Mouse (Mus musculus) embryonic facial prominence, embryonic 14.5 days (tissue): ENCODE measurements at regions not wholly inside any gene's neighbourhood (a gene's known extent, or its start where the extent isn't known, plus 50 kb on each side); places are given as distances from the start of the nearest gene placed in this dataset.
"Not testable (repeated sequence)": the region's sequence is repeated elsewhere in the genome, so short reads cannot be mapped to it uniquely, and the experiment has no call there.

ENCODE experiments used
- ATAC-seq: fragments of 200-750 bp; cut with Nextera tagmentation; 2 replicates; pipeline ENCODE4 v1.8.0; 2017; ENCODE audit warnings: low read depth, moderate number of reproducible peaks, moderate TSS enrichment
- DNase-seq: peaks from one replicate; pipeline ENCODE4 v3.0.0-alpha.2; 2015; ENCODE audit warnings: low spot score
- H3K27ac ChIP-seq: fragments of 300-500 bp; sonication (generic); replicated peaks from 2 replicates; pipeline ENCODE4 v1.5.1; 2014; ENCODE audit warnings: low read depth, mild to moderate bottlenecking, low read length, moderate library complexity
- H3K27me3 ChIP-seq: fragments of 300-500 bp; sonication (generic); replicated peaks from 2 replicates; pipeline ENCODE4 v1.6.1; 2014; ENCODE audit warnings: low read length; ENCODE audit not compliant: control insufficient read depth, insufficient read depth
- H3K36me3 ChIP-seq: fragments of 300-500 bp; sonication (generic); 2 replicates; pipeline ENCODE4 v1.6.1; 2014; ENCODE audit warnings: low read length, mixed read lengths; ENCODE audit not compliant: control insufficient read depth, insufficient read depth
- H3K4me1 ChIP-seq: fragments of 300-500 bp; sonication (generic); 2 replicates; pipeline ENCODE4 v1.6.1; 2014; ENCODE audit warnings: antibody characterized with exemption, low read length; ENCODE audit not compliant: control insufficient read depth, insufficient read depth
- H3K4me2 ChIP-seq: fragments of 300-500 bp; sonication (generic); 2 replicates; pipeline ENCODE4 v1.6.1; 2014; ENCODE audit warnings: low read depth, mild to moderate bottlenecking, low read length, moderate library complexity, mixed read lengths
- H3K4me3 ChIP-seq: fragments of 300-500 bp; sonication (generic); 2 replicates; pipeline ENCODE4 v1.5.1; 2014; ENCODE audit warnings: low read depth, mild to moderate bottlenecking, low read length
- H3K9ac ChIP-seq: fragments of 300-500 bp; sonication (generic); 2 replicates; pipeline ENCODE4 v1.6.1; 2014; ENCODE audit warnings: low read depth, mild to moderate bottlenecking, low read length, moderate library complexity, mixed read lengths
- H3K9me3 ChIP-seq: fragments of 300-500 bp; sonication (generic); 2 replicates; pipeline ENCODE4 v1.6.1; 2016; ENCODE audit warnings: low read length; ENCODE audit not compliant: control insufficient read depth
- WGBS: fragments of 180-500 bp; shearing (Covaris S2); extraction: QIAGEN DNeasy Blood & Tissue Kit; methylation state at CpG from one replicate; pipeline ENCODE4 v1.1.7; 2014; 5-methylcytosine and 5-hydroxymethylcytosine counted together

DNA sequence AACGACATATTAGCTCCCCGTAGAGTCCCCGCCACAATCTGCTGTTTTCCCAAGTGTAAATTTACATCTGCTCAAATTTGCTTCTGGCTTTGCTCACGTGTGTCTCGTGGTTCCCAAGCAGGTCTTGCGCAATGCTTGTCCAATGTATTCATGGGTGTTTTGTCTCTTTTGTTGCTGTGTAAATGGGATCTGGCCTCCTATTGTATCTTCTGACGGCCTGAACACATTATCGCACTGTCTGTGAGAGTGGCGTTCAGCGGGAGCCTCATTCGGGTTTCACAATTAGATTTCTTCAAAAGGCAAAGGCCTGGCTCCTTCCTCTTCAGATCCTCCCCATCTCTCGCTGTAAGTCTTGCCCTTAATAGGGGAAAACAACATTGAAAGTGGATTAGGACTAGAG is 274.5 kb downstream of the Fam19a5 start:
- Histone ChIP-seq H3K27me3 (no peaks in the 10 kb centered on the region), H3K4me3 (no peak overlapping the region), H3K4me1 (no peaks in the 10 kb centered on the region), H3K9me3 (no peaks in the 10 kb centered on the region), H3K4me2 (no peak overlapping the region), H3K36me3 (no peaks in the 10 kb centered on the region), H3K27ac (no peak overlapping the region), H3K9ac (no peak overlapping the region)
- WGBS = 83% methylated on average over 12 of the region's 12 CpGs
- DNase-seq = peak; percentile 7
- peak; percentile 44; the same call in 1 of the 2 replicates for ATAC-seq

GRCm38 (mm10) chr15:87842097-87842496 is 298.0 kb downstream of the Fam19a5 start:
- DNase-seq = no peak
- 43% methylated on average over 3 of the region's 3 CpGs for WGBS
- ATAC-seq = no peak
- H3K9me3 ChIP-seq = no peaks in the 10 kb centered on the region
- H3K27ac ChIP-seq = no peak overlapping the region
- no peaks in the 10 kb centered on the region for H3K4me1 ChIP-seq
- no peak overlapping the region for H3K9ac ChIP-seq
- no peaks in the 10 kb centered on the region for H3K27me3 ChIP-seq
- no peak overlapping the region for H3K4me3 ChIP-seq
- no peaks in the 10 kb centered on the region for H3K36me3 ChIP-seq
- H3K4me2 ChIP-seq = no peak overlapping the region

DNA sequence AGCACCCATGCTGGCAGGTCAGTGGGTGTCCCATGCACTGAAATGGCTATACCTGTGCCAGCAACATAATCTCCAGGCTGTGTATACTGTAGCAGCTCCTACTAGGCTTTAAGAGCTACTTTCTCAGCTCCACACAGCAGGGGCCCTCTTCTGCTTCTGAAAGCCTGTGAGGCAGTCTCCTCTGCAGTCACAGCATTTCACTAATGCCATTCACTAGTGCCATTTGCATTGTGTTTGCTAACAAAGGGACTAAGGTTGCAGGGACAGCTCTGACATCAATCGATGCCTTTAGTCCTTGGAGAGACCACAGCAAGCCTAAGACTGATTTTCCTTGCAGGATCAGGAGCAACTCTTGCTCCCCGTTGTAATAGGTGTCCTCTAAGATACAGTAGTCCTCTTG is 315.0 kb downstream of the Fam19a5 start:
- H3K4me3 ChIP-seq = no peak overlapping the region
- ATAC-seq = no peak
- no peaks in the 10 kb centered on the region for H3K27me3 ChIP-seq
- no peaks in the 10 kb centered on the region for H3K36me3 ChIP-seq
- WGBS = 21% methylated on average over 2 of the region's 2 CpGs
- H3K4me1 ChIP-seq = no peaks in the 10 kb centered on the region
- H3K4me2 ChIP-seq = no peak overlapping the region
- DNase-seq = no peak
- no peak overlapping the region for H3K9ac ChIP-seq
- H3K9me3 ChIP-seq = no peaks in the 10 kb centered on the region
- H3K27ac ChIP-seq = no peak overlapping the region

DNA sequence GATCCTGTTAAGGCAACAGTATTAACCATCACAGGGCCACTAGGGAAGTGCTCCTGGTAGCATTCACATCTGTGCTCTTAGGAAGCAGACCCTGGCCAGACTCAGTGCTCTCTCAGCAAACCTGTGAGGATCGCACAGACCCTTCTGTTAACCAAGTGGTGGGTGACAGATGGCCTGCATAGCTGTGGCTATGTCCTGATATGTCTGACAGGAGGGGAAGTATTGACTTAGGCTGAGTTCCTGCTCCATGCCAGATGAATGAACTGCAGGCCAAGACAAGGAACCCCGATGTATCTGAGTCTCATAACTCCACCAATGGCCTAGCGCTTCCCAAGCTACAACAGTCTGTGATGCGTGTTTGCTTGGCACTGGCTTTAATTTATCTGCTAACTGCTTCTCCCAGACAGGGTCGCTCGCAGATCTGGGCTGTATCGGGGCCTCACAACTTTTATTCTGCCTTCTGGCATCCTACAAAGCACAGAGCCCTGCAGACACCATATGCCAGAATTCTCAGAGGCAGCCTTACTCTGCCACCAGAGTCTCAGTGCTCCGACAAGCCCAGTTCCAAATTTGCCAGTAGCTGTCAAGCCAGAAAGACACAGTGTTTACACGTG is 332.3 kb downstream of the Fam19a5 start:
- ATAC-seq = no peak
- Histone ChIP-seq H3K9ac (no peak overlapping the region), H3K9me3 (no peaks in the 10 kb centered on the region), H3K27me3 (no peaks in the 10 kb centered on the region), H3K4me1 (no peaks in the 10 kb centered on the region), H3K4me3 (no peak overlapping the region), H3K4me2 (no peak overlapping the region), H3K27ac (no peak overlapping the region), H3K36me3 (no peaks in the 10 kb centered on the region)
- no peak for DNase-seq
- 69% methylated on average over 9 of the region's 9 CpGs for WGBS

DNA sequence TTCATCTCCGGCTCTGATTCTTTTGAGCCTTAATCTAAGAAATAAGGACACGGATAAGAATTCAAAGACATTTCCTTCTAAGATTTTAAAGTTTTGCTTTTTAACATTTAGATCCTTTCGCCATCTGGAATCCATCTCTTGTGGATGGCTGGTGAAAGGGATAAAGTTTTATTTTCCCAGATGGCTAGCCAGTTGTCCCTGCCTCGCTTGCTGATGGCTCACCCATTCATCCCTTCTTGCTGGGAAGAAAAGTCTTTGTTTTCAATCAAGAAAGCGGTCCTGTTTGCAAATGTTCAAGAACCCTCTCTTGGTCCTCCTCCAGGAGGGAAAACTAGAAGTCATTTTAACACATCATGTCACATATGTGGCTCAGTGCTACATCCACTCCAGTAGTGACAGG is 346.8 kb downstream of the Fam19a5 start:
- Histone ChIP-seq H3K9me3 (no peaks in the 10 kb centered on the region), H3K4me1 (no peaks in the 10 kb centered on the region), H3K4me3 (no peak overlapping the region), H3K36me3 (no peaks in the 10 kb centered on the region), H3K4me2 (no peak overlapping the region), H3K27me3 (no peaks in the 10 kb centered on the region), H3K9ac (no peak overlapping the region), H3K27ac (no peak overlapping the region)
- 73% methylated on average over 5 of the region's 5 CpGs for WGBS
- no peak for DNase-seq
- ATAC-seq = no peak

DNA sequence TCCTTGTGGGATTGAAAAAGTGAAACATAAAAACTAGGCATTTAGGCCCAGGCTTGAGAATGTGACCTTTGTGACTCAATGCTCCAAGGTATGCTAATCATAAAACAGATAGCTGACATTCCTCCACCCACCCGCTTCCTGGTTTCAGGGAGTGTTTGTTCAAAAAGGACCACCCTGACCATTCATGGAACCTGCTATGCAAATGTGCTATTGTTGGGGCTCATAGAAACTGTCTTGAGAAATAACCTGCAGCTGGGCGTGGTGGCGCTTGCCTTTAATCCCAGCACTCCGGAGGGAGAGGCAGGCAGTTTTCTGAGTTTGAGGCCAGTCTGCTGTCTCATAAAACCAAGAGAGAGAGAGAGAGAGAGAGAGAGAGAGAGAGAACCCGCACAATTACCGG is 350.8 kb downstream of the Fam19a5 start:
- DNase-seq, H3K27ac ChIP-seq, H3K9me3 ChIP-seq, H3K9ac ChIP-seq, H3K4me2 ChIP-seq, H3K27me3 ChIP-seq, H3K4me1 ChIP-seq, H3K36me3 ChIP-seq, H3K4me3 ChIP-seq, ATAC-seq: not testable (repeated sequence)
- 89% methylated on average over 6 of the region's 6 CpGs for WGBS

DNA sequence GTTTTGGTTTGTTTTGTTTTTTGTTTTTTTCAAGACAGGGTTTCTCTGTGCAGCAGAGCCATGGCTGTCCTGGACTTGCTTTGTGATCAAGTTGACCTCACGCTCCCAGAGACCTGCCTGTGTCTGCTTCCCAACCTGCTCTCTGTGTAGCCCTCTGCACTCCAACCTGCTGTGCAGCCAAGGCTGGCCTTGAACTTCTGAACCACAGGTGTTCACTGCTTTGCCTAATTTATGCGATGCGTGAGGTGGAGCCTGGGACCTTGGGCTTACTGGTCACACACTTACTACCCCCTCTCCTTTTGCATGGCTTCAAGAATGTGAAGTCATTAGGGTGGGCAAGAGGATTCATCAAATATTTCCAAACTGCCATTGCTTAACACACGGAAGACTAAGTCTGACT is 354.6 kb downstream of the Fam19a5 start:
- 78% methylated on average over 4 of the region's 4 CpGs for WGBS
- no peak for DNase-seq
- H3K9me3 ChIP-seq = no peaks in the 10 kb centered on the region

GRCm38 (mm10) chr15:87904436-87904835 is 360.3 kb downstream of the Fam19a5 start:
- 79% methylated on average over 6 of the region's 6 CpGs for WGBS
- Histone ChIP-seq H3K27ac (no peak overlapping the region), H3K9me3 (no peaks in the 10 kb centered on the region)

More for the DNA sequence above, 354.6 kb downstream of the Fam19a5 start:
- no peak for ATAC-seq
- H3K27ac ChIP-seq = no peak overlapping the region
- no peak overlapping the region for H3K4me2 ChIP-seq
- H3K9ac ChIP-seq = no peak overlapping the region
- H3K27me3 ChIP-seq = no peaks in the 10 kb centered on the region
- H3K4me1 ChIP-seq = no peaks in the 10 kb centered on the region
- H3K4me3 ChIP-seq = no peak overlapping the region
- no peaks in the 10 kb centered on the region for H3K36me3 ChIP-seq

DNA sequence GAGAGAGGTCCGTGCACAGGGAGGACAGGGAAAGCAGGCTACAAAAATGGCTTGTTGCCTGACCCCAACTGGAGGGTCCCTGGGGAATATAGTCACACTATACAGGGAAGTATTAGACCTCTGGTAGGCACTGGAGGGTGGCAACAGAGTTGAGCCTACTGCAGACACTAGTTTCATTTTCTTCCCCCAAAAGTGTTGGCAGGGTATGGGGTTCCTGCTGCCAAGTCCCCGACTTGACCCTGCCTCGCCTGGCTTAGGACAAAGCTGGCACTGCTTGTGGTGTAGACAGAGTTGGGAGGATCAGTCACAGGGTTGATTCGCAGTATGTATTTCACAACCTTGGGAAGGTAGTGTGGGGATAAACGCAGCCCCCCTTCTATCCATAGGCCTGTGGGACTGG is 362.2 kb downstream of the Fam19a5 start:
- DNase-seq (no peak), ATAC-seq (no peak)
- WGBS = 78% methylated on average over 5 of the region's 5 CpGs
- H3K27me3 ChIP-seq = no peaks in the 10 kb centered on the region
- H3K4me2 ChIP-seq = no peak overlapping the region
- no peak overlapping the region for H3K27ac ChIP-seq
- no peaks in the 10 kb centered on the region for H3K9me3 ChIP-seq
- H3K9ac ChIP-seq = no peak overlapping the region
- no peaks in the 10 kb centered on the region for H3K4me1 ChIP-seq
- no peaks in the 10 kb centered on the region for H3K36me3 ChIP-seq
- H3K4me3 ChIP-seq = no peak overlapping the region

More at GRCm38 (mm10) chr15:87904436-87904835, 360.3 kb downstream of the Fam19a5 start:
- no peak overlapping the region for H3K9ac ChIP-seq
- H3K4me3 ChIP-seq = no peak overlapping the region
- H3K4me2 ChIP-seq = no peak overlapping the region
- H3K4me1 ChIP-seq = no peaks in the 10 kb centered on the region
- no peaks in the 10 kb centered on the region for H3K36me3 ChIP-seq
- DNase-seq = no peak
- H3K27me3 ChIP-seq = no peaks in the 10 kb centered on the region
- no peak for ATAC-seq
